Mouse (Mus musculus) intestine, postnatal 0 days (tissue): ENCODE data around the gene Tbl1xr1. TPM values are rescaled to one million over a fixed set of nuclear protein-coding genes. Genes with fewer than 3 reads are reported as not detected.
A peak's percentile ranks its signal among the peaks of the same experiment; 100 is the strongest.

Experiments
- ATAC-seq: fragments of 200-750 bp; cut with Nextera tagmentation; 2 replicates; pipeline ENCODE4 v1.8.0; 2017; ENCODE audit warnings: mild to moderate bottlenecking, moderate TSS enrichment, moderate library complexity
- H3K27ac ChIP-seq: fragments of 300-500 bp; sonication (generic); 2 replicates; pipeline ENCODE4 v1.5.1; 2014; ENCODE audit warnings: mild to moderate bottlenecking, low read depth, low read length, moderate library complexity
- H3K27me3 ChIP-seq: fragments of 300-500 bp; sonication (generic); replicated peaks from 2 replicates; pipeline ENCODE4 v1.6.1; 2014; ENCODE audit warnings: low read length, mixed read lengths; ENCODE audit not compliant: control insufficient read depth, insufficient read depth
- H3K36me3 ChIP-seq: fragments of 300-500 bp; sonication (generic); 2 replicates; pipeline ENCODE4 v1.6.1; 2014; ENCODE audit warnings: mild to moderate bottlenecking, moderate library complexity; ENCODE audit not compliant: control insufficient read depth, insufficient read depth
- H3K4me1 ChIP-seq: fragments of 300-500 bp; sonication (generic); replicated peaks from 2 replicates; pipeline ENCODE4 v1.6.1; 2014; ENCODE audit warnings: antibody characterized with exemption, low read length, mixed read lengths; ENCODE audit not compliant: control insufficient read depth, insufficient read depth
- H3K4me2 ChIP-seq: fragments of 300-500 bp; sonication (generic); replicated peaks from 2 replicates; pipeline ENCODE4 v1.6.1; 2014; ENCODE audit warnings: low read depth, mild to moderate bottlenecking, moderate library complexity
- H3K4me3 ChIP-seq: fragments of 300-500 bp; sonication (generic); 2 replicates; pipeline ENCODE4 v1.5.1; 2014; ENCODE audit warnings: low read depth, low read length
- H3K9ac ChIP-seq: fragments of 300-500 bp; sonication (generic); 2 replicates; pipeline ENCODE4 v1.6.1; 2014; ENCODE audit warnings: mild to moderate bottlenecking, low read depth, low read length
- H3K9me3 ChIP-seq: fragments of 300-500 bp; sonication (generic); 2 replicates; pipeline ENCODE4 v1.6.1; 2016; ENCODE audit warnings: mixed run types; ENCODE audit not compliant: control insufficient read depth
- CTCF ChIP-seq: sonication (generic); IDR thresholded peaks from 2 replicates; pipeline ENCODE4 v1.5.1; 2016; ENCODE audit warnings: low read depth, mild to moderate bottlenecking, control low read depth, antibody characterized with exemption, moderate library complexity
- WGBS: fragments of 180-500 bp; shearing (Covaris S2); extraction: QIAGEN DNeasy Blood & Tissue Kit; methylation state at CpG from one replicate; pipeline ENCODE4 v1.1.7; 2014; 5-methylcytosine and 5-hydroxymethylcytosine counted together
- polyA plus RNA-seq: library from polyadenylated mRNA; unstranded; fragments of >200 nt; fragmentation: Nextera tagmentation; extraction: Ambion mirVana; gene quantifications from 2 replicates; pipeline ENCODE4 v1.2.1, GENCODE M21; 2015

Tbl1xr1 gene
- polyA plus RNA-seq, 1 experiment from 2014 or later, result 5.6 TPM

DNA sequence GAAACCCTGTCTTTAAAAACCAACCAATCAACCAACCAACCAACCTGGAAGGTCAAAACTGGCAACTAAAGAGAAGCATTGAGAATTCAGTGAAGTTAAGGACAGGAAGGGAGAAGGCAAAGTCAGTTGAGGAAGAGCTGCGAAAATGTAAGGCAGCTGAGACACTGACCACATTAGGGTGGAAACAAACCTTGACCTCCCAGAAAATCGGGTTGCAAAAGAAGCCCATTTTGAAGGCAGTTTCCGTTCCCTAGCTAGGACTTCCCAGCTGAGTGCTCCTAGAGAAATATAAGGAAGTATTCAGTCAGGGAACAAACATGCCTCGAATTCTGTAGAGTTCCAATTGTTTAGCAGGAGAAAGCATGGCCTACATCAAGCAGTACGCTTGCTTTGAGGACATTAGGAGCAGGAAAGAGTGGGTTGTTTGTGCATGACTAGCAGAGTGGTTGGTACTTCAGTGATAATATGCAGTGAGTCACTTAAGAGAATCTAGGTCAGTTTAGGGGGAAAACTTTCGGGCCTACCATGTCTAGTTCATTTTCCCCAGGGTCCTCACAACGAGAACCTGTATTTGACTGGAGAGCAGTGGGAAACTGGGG, 18.1 kb upstream of the Tbl1xr1 start:
- WGBS, result 77% methylated on average over 7 of the region's 7 CpGs
- no peak overlapping the region for H3K27ac ChIP-seq
- H3K36me3 ChIP-seq, result no peaks in the 10 kb centered on the region
- H3K4me2 ChIP-seq, result no peak overlapping the region
- no peaks in the 10 kb centered on the region for H3K27me3 ChIP-seq
- no peak for ATAC-seq
- no peaks in the 10 kb centered on the region for H3K4me1 ChIP-seq
- H3K4me3 ChIP-seq, result no peak overlapping the region
- TF ChIP-seq CTCF, result no peak
- peaks cover 3% of the 10 kb centered on the region; the same call in 1 of the 2 replicates for H3K9me3 ChIP-seq
- H3K9ac ChIP-seq, result no peak overlapping the region

GRCm38 (mm10) chr3:22061163-22061562, 15.3 kb upstream of the Tbl1xr1 start:
- Histone ChIP-seq H3K4me2 (no peak overlapping the region), H3K27ac (no peak overlapping the region), H3K4me3 (no peak overlapping the region), H3K36me3 (no peaks in the 10 kb centered on the region), H3K4me1 (no peaks in the 10 kb centered on the region), H3K27me3 (no peaks in the 10 kb centered on the region), H3K9ac (no peak overlapping the region), H3K9me3 (no peaks in the 10 kb centered on the region)
- no peak for ATAC-seq
- WGBS, result 83% methylated on average over 4 of the region's 4 CpGs
- no peak for TF ChIP-seq CTCF

GRCm38 (mm10) chr3:22068621-22069020, 7.8 kb upstream of the Tbl1xr1 start:
- no peak overlapping the region for H3K27ac ChIP-seq
- H3K4me2 ChIP-seq, result no peak overlapping the region
- no peak overlapping the region for H3K9ac ChIP-seq
- H3K4me3 ChIP-seq, result no peak overlapping the region
- H3K4me1 ChIP-seq, result no peaks in the 10 kb centered on the region
- 0 out of 2 replicates have a peak, but pooled peaks cover 3% of the 10 kb centered on the region for H3K9me3 ChIP-seq
- no peaks in the 10 kb centered on the region for H3K27me3 ChIP-seq
- no peaks in the 10 kb centered on the region for H3K36me3 ChIP-seq
- WGBS, result 84% methylated on average over 5 of the region's 5 CpGs
- ATAC-seq, result no peak
- TF ChIP-seq CTCF, result no peak

GRCm38 (mm10) chr3:22073916-22074315, 2.5 kb upstream of the Tbl1xr1 start:
- 90% methylated on average over 1 of the region's 1 CpGs for WGBS
- ATAC-seq, result no peak

DNA sequence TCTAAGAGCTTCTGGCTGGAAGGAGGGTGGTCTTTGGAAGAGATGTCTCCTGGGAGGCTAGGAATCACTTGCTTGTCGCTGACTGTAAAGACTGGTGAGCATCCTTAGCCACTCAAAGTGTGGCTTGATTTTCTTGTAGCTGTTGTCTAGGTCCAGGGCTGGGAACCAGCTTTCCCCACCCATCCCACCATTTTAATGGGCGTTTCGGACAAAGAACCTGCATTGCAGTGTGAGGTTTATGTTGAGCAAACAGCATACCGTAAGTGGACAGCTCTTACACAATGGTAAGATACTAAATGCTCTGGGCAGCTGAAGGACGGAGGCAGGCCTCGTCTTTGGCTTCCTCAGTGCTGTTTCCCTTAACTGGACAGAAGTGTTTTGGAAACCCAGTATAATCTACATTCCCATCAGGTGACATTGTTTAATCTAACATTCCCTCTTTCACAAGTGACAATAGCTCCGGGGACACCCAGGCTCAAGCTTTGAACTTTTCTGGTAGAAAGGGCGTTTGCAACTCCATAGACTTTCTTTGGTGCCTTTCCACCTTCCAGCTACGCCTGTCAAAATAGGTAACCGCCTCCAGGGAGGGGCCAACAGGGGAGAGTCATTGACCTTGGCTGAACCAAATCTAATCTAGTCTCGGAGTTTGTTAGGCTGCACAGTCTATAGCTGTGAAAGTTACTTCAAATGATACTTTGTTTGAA, 1.7 kb upstream of the Tbl1xr1 start:
- H3K4me3 ChIP-seq, result peak overlapping the region; percentile 99
- no peak for ATAC-seq
- WGBS, result 30% methylated on average over 11 of the region's 11 CpGs
- H3K9me3 ChIP-seq, result no peaks in the 10 kb centered on the region
- no peak overlapping the region for H3K27ac ChIP-seq
- no peak for TF ChIP-seq CTCF
- H3K27me3 ChIP-seq, result no peaks in the 10 kb centered on the region
- H3K4me2 ChIP-seq, result peak overlapping the region; percentile 96
- no peaks in the 10 kb centered on the region for H3K4me1 ChIP-seq
- H3K36me3 ChIP-seq, result no peaks in the 10 kb centered on the region; the same call in 1 of the 2 replicates
- H3K9ac ChIP-seq, result no peak overlapping the region

More at GRCm38 (mm10) chr3:22073916-22074315, 2.5 kb upstream of the Tbl1xr1 start:
- H3K27me3 ChIP-seq, result no peaks in the 10 kb centered on the region
- 0 out of 2 replicates have a peak, but pooled peaks cover under 1% of the 10 kb centered on the region for H3K9me3 ChIP-seq
- no peak overlapping the region for H3K4me2 ChIP-seq
- no peak overlapping the region for H3K9ac ChIP-seq
- H3K36me3 ChIP-seq, result no peaks in the 10 kb centered on the region
- TF ChIP-seq CTCF, result no peak
- H3K4me1 ChIP-seq, result no peaks in the 10 kb centered on the region
- H3K27ac ChIP-seq, result no peak overlapping the region
- H3K4me3 ChIP-seq, result no peak overlapping the region

DNA sequence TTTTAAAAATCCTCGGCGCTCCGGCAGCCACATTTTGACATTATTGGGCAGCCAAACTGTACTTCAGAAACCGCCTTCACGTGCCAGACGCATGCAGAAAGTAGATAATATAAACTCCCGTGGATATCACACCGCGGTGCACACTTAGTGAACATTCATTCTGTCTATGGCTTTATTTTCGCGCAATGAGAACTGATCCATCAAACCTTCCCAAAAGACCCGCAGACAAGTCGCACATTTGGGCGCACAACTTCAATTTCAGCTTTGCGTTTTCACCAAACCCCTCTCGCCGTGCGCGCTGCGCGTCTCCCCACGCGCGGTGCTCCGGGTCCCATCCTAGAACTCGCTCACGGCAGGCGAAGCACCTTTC, 950 bp upstream of the Tbl1xr1 start:
- Histone ChIP-seq H3K36me3 (no peaks in the 10 kb centered on the region; the same call in 1 of the 2 replicates), H3K4me2 (peak overlapping the region; percentile 96), H3K9me3 (no peaks in the 10 kb centered on the region), H3K4me3 (peak overlapping the region; percentile 99), H3K9ac (peak overlapping the region; percentile 97), H3K4me1 (no peaks in the 10 kb centered on the region), H3K27me3 (no peaks in the 10 kb centered on the region), H3K27ac (peak overlapping the region; percentile 98; the same call in 1 of the 2 replicates)
- under 1% methylated on average over 28 of the region's 28 CpGs for WGBS
- no peak for TF ChIP-seq CTCF
- no peak for ATAC-seq
